Mouse (Mus musculus) mesoderm, embryonic 11.5 days (tissue): Measurements from ENCODE around the gene Galns.

ENCODE experiments used
- DNase-seq: peaks from one replicate; pipeline ENCODE4 v3.0.0-alpha.2; 2012; ENCODE audit warnings: low read depth, low spot score

Gene Galns

DNA sequence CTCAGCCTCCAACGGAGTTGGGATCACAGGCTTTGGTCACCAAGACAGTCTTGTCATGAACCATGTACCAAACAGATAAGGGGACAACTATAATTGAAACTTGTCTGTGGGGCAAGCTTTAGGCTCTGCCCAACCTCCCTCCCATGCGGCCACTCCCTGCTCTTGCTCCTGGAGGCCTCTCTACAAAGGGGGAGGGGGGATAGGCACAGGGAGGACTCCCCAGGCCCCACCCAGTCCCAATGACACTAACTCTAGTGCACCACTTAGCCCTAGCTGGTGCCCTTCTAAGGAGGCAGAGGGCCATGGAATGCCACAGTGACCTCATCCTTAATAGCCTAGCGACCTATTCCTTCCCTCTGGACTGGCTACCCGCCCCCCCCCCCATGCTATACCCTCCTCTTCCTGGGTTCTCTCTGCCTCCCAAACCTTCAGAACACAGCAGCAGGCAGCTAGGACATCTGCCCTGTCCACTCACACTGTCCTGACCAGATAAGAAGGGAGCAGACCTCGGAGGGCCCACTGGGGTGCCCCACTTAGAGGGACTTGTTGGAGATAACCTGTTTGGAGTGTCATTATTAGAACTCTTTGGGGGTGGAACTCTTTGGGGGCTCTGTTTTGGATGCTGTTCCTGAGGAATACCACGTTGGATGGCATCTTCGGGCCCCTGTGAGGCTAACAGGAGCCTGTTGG, 65.1 kb downstream of the Galns start:
- DNase-seq: no peak

DNA sequence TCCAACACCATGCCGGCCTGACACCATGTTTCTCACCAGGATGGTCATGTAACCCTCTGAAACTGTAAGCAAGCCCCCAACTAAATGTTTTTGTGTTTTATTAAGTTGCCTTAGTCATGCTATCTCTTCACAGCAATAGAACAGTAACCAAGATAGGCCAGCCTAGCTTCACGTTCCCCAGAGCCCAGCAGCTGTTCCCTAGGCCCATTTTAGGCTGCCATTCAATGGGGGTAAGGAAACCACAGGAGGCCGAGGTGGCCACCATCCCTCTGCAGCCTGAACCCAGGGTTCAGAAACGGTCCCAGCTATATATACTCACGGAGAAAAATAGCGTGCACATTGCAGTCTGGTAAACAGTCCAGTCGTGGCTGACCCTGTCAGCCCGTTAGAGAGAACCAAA, 67.1 kb downstream of the Galns start:
- no peak for DNase-seq

DNA sequence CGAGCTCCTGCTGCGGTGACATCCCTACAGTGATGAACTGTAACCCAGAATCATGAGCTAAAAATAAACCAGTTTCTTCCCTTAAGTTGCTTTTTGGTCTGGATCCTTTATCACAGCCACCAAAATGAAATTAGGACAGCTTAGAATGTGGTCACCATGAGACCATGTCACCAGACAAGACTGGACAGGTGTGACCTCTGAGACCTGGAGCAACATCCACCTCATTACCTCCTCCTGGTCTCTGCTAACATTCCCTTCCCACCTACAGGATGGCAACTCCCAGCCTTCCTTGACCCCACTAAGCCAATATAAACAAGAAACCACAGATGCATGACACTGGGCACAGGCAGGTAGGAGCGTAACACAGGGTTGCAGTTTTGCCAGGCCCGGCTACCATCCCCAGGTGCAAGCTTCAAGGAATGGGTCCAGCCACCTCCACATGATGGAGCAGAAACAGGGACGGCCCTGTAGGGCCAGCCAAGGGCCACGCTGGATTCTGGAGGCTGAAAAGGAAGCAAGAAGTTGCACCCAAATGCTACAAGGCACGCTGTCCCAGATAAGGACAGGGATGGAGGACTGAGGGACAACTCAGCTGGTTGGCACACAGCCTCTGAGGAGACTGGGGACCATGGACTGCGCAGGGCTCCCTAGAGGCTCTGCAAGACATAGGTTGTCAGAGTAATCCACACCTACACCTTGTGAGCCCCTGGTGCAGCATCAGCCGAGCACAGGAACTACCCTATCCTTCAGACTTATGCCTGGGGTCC, 72.8 kb downstream of the Galns start:
- DNase-seq: no peak

DNA sequence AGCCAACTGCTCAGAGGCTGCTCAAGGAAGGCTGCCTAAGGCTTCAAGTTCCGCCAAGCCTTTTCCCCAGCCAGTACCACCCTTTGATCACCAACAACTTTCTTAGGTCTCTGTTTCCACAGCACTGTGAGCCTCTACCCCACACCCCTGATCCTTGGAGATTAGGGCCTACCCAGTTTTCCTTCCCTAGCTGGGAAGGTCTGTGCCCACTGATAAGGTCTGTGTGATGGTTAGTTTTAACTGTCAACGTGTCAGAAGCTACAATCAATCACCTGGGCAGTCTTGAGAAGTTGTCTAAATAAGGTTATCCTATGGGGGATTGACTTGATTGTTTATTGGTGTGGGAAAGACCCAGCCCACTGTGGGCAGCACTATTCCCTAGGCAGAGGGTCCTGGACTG, 73.5 kb downstream of the Galns start:
- no peak for DNase-seq

DNA sequence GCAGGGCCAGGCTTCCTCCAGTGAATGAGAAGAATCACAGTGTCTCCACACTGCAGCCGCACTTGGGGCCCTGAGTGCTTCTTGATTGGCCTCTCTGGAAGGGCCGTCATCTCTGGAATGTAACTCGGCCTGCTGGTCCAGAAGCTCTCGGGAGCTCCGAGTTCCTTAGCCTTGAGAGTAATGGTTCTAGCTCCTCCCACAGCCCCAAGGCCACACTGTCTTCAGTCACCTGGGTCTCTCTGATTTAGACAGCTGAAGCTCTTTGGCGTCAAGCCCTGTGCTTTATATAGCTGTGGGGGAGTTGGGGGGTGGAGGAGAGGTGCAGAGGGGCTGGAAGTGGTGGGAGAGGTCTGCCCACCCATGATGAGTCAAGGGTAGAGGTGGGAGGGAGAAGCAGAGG, 74.2 kb downstream of the Galns start:
- DNase-seq: no peak

DNA sequence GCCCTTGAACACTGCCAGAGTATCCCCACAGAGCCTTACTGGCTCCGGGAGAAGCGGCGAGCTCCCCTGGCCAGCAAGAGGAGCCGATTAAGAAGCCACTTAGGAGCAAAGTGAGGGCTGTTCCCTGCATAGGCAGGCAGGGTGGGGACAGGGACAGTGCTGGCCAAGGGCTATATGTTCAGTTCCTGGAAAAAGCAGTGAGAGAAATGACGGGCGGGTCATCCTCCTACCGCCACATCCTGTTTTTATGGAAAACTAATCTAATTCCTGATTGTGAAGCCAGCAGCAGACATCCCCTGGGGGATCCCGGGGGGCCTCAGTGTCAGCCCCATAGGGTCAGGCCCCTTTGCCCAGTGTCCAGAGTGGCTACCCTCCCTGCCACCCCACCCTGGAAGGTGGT, 80.0 kb downstream of the Galns start:
- no peak for DNase-seq

DNA sequence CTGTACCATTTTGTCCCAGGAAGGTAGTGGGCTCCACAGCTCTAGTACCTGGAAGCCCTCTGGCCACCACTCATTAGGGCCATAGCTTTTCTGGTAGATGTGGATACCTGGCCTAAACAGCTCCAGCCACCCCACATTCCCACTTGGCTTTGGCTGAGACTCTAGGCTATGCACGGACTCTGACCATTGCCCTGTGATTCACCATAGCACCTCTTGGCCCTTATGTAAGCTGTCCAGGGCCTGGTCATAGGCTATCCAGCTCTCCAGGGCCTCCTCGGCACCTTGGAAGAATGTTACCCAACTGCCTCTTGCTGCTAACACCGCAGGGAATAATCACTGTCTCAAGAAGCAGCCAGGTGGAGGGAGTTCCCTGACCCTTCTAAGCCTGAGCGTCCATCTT, 82.1 kb downstream of the Galns start:
- DNase-seq: no peak
